Mouse (Mus musculus) brain, embryonic 14.5 days (tissue): ENCODE measurements around the gene Ascl2.

ENCODE experiments used
- CTCF ChIP-seq: fragments of 200-500 bp; IDR thresholded peaks from 2 replicates; pipeline ENCODE4 v1.5.1; 2012; ENCODE audit warnings: inconsistent platforms, mild to moderate bottlenecking, moderate library complexity, borderline replicate concordance; ENCODE audit not compliant: insufficient read depth, insufficient read length; ENCODE audit errors: extremely low read depth
- POLR2A ChIP-seq: fragments of 200-500 bp; IDR thresholded peaks from 2 replicates; pipeline ENCODE4 v1.6.1; 2012; ENCODE audit warnings: mild to moderate bottlenecking, inconsistent platforms, borderline replicate concordance; ENCODE audit not compliant: poor library complexity, insufficient read depth, insufficient read length, severe bottlenecking; ENCODE audit errors: extremely low read depth

DNA sequence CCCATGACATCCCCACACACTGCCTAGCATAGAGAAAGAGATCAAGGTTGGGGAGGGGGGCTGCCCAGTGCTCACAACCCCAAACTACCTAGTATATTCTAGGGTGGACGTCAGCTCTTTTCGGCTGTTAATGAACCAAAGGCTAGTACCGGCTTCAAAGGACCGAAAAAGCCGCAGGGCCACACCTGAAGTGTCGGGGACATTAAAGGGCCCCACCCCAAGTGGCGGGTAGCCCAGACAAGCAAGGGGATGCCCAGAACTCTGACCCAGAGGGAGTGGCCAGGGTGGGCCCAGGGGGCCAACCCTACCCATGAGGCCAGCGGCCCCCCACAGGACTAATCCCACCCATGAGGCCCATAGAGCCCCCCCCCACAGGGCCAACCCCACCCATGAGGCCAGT, 41.8 kb downstream of the Ascl2 start:
- TF ChIP-seq POLR2A (no peak), CTCF (no peak)
